Mouse (Mus musculus) kidney, postnatal 36 days (tissue): ENCODE measurements around the gene Snrpb2.

Experiments
- DNase-seq, 2 experiments: peaks; one replicate each; pipeline ENCODE4 v3.0.0; 2021 to 2022; ENCODE audit warnings: mixed read lengths in 2 of 2

Snrpb2 gene

GRCm38 (mm10) chr2:143062812-143063792 is at the start of gene Snrpb2:
Gene Snrpb2, plus strand, starts transcription at chr2:143063039.
- peak; percentile 90 to 95 for DNase-seq

DNA sequence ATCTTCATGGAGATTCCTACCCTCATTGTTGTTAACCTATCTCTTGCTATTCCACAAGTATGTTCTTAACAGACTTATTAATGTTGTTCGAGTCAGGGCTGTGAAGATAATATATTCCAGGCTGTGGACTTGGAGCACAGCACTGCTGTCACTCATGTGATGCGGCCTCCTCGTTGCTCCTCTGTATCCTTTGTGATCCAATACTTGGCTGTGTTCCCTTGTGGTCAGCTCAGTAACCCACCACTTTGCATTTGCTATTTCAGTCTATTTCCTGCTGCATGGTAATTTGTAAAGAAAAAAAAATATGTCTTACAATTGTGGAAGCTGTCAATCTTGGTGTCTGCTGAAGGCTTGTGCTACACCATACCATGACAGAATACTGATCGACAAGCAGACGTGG is 49.8 kb upstream of the Snrpb2 start:
- DNase-seq: no peak

DNA sequence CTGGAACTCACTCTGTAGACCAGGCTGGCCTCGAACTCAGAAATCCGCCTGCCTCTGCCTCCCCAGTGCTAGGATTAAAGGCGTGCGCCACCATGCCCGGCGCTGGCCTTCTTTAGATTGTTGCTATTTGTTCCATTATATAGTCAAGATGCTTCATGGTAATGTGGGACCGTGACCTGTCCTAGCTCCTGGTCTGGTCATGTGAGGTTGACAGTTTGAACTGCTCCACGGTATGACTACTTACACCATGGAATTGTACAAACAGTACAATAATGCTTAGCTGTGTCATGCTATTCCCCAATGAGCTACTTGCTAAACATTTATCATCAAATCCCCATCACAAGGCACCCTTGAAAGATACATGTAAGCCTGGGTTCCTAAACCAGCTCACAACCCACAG is 44.8 kb upstream of the Snrpb2 start:
- DNase-seq: no peak

DNA sequence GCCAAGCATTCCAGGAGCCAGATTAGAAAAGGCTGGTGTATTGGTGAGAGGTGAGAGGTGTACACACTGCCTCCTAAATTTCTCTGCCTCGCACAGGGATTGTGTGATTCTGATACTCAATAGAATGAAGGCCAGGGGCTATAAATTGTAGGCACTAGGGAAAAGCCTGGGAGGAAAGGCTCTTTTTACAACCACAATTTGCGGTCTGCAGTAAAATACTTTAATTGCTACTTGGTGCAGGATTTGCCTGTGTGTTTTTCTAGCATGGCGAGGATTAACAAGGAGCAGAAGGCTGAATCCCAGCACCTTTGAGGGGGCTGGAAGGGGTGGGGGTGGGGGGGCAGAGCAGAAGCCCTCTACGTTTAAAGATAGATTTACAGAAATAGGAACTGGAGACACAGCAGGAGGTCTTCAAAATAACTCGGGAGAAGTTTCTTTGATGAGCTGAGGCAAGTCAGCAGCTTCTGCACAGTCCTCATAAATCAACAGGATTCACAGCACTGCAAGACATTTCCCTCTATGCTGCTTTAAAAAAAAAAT is 44.2 kb upstream of the Snrpb2 start:
- DNase-seq: no peak

GRCm38 (mm10) chr2:143019727-143020126 is 43.1 kb upstream of the Snrpb2 start:
- DNase-seq: no peak

- no peak for DNase-seq
Measured at GRCm38 (mm10) chr2:143023331-143023730, 39.5 kb upstream of the Snrpb2 start.

GRCm38 (mm10) chr2:143024226-143024625 is 38.6 kb upstream of the Snrpb2 start:
- DNase-seq: no peak

- no peak for DNase-seq
Measured at GRCm38 (mm10) chr2:143031283-143031682, 31.6 kb upstream of the Snrpb2 start.

DNA sequence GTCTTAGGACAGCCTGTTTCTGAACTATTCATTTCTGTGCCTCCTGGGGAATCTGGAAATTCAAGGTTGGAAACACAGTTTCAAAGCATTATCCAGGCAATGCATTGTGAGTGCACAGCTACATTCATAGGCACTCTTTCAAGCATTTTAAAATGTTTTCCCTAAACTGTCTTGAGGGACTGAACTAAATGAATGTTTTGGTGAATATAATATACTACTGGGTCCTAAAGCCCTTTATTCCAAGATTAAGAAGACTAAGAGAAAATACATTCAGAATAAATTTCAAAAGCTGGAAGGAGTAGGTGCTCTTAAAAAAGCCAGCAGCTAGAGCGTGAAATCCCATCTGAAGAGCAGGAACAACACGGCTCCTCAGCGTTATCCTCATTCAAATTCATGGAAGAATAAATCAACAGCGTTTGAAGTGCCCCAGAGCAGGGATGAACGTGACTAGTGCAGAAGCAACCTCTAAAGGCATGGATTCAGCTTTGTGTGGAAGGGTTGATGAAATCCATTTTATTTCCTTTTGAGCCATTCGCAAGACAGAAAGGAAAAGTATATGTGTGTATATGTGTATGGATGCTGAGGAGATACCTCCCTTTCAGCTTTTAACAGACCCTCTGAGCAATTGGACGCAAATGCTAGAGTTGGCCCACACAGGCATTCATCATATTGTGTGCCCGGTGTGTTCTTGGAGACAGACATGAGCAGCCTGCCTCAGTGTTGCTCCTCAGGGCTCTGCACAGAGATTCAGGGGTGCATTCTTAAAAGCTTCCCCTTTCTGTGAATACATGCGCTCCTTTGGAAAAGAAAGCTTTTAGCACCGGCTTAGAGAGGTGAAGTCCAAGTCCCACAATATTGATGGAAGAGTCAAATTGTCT is 30.2 kb upstream of the Snrpb2 start:
- DNase-seq: no peak

- peak in 1 of 2 experiments; percentile 1 for DNase-seq
Measured at GRCm38 (mm10) chr2:143034350-143035085, 28.3 kb upstream of the Snrpb2 start.

DNA sequence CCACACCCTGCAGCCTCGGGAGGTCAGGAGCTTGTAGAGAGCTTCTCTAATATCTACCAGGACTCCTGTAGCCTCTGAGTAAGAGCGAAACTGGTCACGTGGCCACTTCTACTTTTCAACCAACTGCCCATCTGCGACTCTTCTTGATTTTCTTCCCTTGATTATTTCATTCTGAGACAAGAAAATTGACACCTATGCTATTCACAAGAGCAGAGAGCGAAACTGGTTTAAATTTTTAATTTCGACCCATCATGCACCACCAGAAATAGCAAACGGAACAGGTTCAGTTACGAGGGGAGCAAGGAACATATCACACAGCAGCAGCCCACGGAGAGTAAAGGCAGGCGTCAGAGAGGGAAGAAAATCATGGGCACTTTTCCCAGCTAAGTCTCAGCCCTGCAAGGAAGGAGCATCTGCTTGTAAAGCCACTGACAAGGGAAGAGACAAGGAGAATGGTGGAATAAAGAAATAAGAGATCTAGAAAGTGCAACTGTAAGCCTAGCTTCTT is 27.7 kb upstream of the Snrpb2 start:
- peak; percentile 9 to 51 for DNase-seq

DNA sequence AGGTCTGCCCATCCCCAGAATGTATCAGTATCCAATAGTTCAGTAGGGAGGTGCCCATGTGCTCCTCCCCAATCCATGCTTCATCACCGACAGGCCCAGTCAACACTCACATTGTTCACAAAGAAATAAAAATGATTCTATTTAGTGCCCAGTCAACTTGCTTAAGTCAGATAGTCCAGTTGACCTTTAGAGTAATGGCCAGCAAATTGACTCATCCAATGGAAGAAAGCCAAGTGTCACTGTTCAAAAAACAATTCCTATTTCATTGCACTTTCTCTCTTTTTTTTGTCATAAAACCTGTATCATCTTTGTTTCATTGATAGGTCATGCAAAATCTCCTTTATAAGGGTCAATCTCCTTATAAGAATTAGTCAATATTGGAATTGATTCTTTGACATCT is 21.2 kb upstream of the Snrpb2 start:
- no peak for DNase-seq

DNA sequence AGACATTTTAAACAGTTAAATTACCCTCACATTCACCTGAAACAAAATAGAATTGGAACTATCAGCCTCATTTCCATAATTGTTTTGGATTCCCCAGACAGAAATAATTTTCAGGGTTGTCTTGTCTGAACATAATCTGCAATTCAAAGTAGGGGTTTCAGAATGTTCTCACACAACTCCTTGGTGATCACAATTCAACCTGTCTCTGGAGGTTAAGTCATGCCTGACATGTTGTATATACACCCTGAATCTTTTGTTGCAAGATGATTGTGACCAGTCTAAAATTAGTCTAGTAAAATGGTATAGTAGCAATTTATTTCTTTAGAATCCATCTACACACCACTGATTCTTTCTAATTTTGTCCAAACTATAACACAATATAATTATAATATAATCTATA is 7.6 kb upstream of the Snrpb2 start:
- DNase-seq: no peak

- no peak for DNase-seq
Measured at GRCm38 (mm10) chr2:143056736-143057135, 6.1 kb upstream of the Snrpb2 start.

GRCm38 (mm10) chr2:143062432-143062811 is 417 bp upstream of the Snrpb2 start:
- DNase-seq: no peak

GRCm38 (mm10) chr2:143065914-143066313 is 3.1 kb downstream of the Snrpb2 start:
- peak in 1 of 2 experiments; percentile 9 for DNase-seq

- DNase-seq: no peak
Measured at GRCm38 (mm10) chr2:143078198-143078851, 15.5 kb downstream of the Snrpb2 start, which contains the start of gene Otor. Gene Otor, plus strand, starts transcription at chr2:143078473.

GRCm38 (mm10) chr2:143081693-143082092 is 18.9 kb downstream of the Snrpb2 start:
- DNase-seq: peak; percentile 16 to 23

DNA sequence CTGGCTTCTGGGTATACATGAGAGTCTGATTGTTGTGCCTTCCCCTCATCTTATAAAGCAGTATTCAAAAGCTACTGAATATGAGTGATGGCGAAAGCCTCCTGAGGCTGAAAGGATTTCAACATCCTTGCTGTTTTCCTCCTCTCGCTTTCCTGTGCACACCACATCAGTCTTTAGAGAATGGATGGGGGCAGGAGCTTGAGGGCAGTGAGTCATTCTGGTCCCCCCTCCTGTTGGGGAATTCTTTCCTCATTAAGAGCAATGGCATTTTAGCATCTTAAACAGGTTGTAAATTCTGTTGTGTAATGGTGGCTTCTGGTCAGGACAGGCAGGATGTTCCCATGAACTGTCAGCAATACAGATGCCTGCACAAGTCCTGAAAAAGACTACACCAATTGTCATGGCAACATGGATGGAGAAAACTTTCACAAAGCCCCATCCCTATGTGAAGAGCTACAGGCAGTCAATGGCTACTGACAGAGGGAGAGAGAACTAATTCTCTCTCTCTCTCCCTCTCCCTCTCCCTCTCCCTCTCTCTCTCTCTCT is 22.1 kb downstream of the Snrpb2 start:
- DNase-seq: no peak

- DNase-seq: no peak
Measured at GRCm38 (mm10) chr2:143089866-143090265, 27.0 kb downstream of the Snrpb2 start.

DNA sequence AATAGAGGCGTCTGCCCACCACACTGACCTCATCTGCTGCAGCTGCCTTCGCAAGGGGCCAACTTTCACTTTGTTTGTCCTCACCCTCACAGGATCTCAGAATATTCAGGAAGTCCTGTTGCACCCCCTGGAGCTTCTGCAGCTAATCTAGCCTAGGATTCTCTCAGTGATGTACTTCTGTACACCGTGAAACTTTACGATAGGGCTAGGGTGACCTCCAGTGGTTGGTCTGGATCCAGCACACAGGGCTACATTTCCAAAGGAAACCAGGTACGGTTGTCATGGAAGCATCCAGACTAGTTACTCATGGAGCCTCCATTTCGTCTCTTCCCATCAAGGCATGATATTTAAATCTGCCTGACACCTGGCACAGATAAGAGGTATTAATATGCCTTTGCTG is 30.9 kb downstream of the Snrpb2 start:
- peak; percentile 31 to 77 for DNase-seq
